Mouse (Mus musculus) gastrocnemius, adult 18-20 months (tissue): Measurements from ENCODE around the gene Fubp1. TPM values are rescaled to one million over a fixed set of nuclear protein-coding genes. Genes with fewer than 3 reads are reported as not detected.
A peak's percentile ranks its signal among the peaks of the same experiment; 100 is the strongest.

Experiments
- DNase-seq: peaks from one replicate; pipeline ENCODE4 v3.0.0; 2021; ENCODE audit warnings: low spot score
- total RNA-seq, 2 experiments: library from RNA; stranded (reverse); gene quantifications; 2 replicates each; pipeline ENCODE4 v1.2.3; 2021

The Fubp1 gene
- total RNA-seq, 2 experiments from 2014 or later, result 21.6 to 31.6 TPM

DNA sequence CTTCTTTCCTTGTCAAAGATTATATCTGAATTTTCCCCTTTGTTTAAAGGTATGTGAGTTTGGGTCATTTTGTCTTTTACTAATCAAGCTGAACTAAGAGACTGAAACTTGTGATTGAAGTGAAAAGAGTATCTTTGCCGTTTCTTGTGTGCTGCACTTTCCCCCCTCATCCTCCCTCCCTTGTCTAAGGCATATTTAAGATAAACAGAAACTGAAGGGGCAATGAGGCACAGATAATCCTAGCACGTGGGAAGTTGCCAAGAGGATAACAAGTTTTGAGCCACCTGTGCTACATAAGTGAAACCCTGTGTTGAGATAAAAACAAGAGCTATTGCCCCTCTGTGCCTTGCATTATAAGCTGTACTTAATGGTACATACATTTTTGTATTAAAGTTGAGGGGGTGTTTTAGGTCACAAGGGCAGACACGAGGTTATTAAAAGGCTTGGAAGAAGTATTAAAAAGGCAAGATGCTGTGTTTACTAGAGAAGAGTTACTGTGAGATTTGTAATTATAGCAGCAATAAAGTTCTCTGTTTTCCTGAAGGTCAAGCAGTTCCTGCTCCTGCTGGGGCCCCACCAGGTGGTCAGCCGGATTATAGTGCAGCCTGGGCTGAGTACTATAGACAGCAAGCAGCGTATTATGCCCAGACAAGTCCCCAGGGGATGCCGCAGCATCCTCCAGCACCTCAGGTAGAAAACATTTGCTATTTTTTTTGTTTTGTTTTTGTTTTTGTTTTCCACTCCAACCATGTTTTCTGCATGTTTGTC lies 21.3 kb downstream of the Fubp1 start:
- no peak for DNase-seq

DNA sequence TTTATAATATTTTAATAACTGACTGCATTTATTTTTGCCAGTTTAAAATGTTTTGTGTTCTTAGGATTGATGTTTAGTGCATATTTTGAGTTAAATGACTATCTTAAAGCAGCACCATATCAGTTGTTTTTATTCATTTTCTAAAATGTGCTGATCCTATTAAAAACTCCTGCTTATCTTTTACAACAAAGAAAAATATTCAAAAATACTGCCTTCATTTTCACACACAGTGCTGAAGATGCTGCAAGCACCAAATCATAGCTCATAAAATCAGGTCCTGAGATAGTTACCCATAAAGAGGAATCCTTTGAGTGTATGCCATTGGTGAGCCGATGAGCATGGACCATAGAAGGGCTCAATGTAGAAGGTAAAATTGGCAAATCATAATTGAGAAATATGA lies 25.0 kb downstream of the Fubp1 start:
- no peak for DNase-seq

GRCm38 (mm10) chr3:152235805-152236204 lies 25.6 kb downstream of the Fubp1 start:
- no peak for DNase-seq

GRCm38 (mm10) chr3:152238836-152239235 lies 28.6 kb downstream of the Fubp1 start:
- DNase-seq, result no peak

- DNase-seq, result no peak
Measured at GRCm38 (mm10) chr3:152239592-152239991, 29.4 kb downstream of the Fubp1 start.

DNA sequence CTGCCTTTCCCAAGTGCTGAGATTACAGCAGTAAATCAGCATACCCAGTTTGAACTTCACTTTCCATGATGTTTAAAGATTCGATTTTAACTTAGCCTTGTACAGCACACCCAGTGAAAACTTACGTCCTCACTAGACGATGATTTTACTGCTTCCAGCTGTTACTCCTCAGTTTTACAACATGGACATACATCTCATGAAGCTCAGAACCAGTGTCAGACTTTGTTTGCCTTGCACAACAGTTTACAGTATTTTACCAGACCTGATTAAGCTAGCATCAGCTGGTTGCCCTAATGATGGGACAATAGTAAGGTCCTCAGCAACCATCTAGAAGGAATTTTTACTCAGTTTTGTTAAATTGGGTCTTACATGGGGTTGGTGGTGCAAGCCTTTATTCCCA lies 30.9 kb downstream of the Fubp1 start:
- DNase-seq, result no peak

GRCm38 (mm10) chr3:152243304-152243703 lies 33.1 kb downstream of the Fubp1 start:
- no peak for DNase-seq

DNA sequence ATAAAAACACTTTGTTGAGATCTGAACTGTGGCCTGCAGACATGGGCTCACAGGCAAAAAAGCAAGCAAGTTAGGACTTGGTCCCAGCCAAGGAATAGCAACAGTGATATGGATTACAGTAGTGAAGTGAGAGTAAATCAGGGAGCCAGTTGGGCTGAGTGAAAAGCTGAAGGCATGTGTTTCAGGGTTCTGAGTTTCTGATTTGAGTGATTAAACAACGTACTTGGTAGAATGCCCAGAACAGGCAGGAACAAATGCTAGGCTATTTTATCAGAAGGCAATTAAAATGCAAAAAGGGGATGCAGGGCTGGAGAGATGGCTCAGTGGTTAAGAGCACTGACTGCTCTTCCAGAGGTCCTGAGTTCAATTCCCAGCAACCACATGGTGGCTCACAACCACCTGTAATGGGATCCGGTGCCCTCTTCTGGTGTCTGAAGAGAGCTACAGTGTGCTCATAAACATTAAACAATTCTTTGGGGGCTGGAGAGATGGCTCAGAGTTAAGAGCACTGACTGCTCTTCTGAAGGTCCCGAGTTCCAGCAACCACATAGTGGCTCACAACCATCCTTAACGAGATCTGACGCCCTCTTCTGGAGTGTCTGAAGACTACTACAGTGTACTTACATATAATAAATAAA lies 35.2 kb downstream of the Fubp1 start:
- DNase-seq, result no peak

- DNase-seq, result no peak
Measured at GRCm38 (mm10) chr3:152247708-152248107, 37.5 kb downstream of the Fubp1 start.

- no peak for DNase-seq
Measured at GRCm38 (mm10) chr3:152250487-152250886, 40.3 kb downstream of the Fubp1 start.

DNA sequence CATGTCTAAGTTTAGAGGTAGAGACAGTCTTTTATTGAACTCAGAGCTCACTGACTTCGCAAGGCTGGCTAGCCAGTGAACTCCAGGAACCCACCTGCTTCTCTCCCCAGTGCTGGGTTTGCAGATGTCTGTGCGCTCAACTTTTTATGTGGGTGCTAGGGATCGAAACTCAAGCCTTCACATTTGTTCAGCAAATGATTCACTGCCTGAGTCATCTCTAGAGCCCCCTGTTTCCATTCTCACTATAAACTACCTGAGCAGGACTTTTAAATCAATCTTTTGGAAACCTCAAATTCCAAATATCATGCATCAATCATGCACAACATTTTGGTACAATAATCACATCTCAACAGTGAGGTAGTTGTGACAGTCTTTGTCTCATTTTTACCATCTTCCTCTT lies 47.3 kb downstream of the Fubp1 start:
- no peak for DNase-seq

GRCm38 (mm10) chr3:152259409-152259808 lies 49.2 kb downstream of the Fubp1 start:
- DNase-seq, result peak; percentile 87

GRCm38 (mm10) chr3:152260362-152260761 lies 50.1 kb downstream of the Fubp1 start:
- no peak for DNase-seq

DNA sequence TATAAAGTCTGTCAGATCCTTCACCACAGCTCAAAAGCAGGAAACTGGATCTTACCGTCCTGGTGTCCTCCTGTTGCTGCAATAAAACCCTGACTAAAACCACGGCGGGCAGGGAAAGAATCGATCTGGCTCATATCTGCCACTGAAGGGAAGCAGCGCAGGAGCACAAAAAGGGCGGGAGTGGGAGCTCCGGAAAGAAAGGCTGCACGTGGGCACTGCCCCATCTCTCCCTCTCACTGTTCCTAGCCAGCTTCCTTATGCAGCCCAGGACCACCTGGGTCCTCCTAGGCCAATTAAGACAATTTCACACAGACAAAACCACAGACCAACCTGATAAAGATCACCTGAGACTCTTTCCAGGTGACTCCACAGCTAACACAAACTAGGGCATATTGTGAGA lies 51.2 kb downstream of the Fubp1 start:
- no peak for DNase-seq

DNA sequence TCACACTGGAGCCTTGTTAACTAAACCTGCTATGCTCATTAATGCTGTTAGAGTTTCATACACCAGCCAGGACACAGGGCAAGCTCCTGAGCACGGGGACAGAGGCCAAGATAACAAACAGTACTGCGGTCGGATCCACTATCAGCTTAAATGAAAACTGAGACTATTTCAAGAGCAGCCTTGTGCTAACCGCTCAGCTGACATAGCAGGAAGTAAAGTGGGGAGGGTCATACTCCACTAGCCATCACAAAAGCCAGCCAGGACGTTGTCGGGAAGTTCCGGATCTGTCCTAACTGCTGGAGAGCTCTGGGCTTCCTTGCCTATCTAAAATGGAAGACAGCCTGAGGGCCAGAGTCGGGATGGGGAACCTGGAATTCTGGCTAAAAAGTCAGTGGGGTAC lies 51.7 kb downstream of the Fubp1 start:
- DNase-seq, result peak; percentile 43

GRCm38 (mm10) chr3:152264374-152264773 lies 54.2 kb downstream of the Fubp1 start:
- DNase-seq, result no peak

GRCm38 (mm10) chr3:152264830-152265229 lies 54.6 kb downstream of the Fubp1 start:
- DNase-seq, result peak; percentile 42

- DNase-seq, result peak; percentile 87
Measured at GRCm38 (mm10) chr3:152265351-152266035, 55.3 kb downstream of the Fubp1 start.

GRCm38 (mm10) chr3:152266036-152266421 lies 55.8 kb downstream of the Fubp1 start, which contains the start of gene Nexn:
TSS of gene Nexn (minus strand) at chr3:152266350.
- DNase-seq, result no peak

- no peak for DNase-seq
Measured at GRCm38 (mm10) chr3:152268099-152268498, 57.9 kb downstream of the Fubp1 start.

GRCm38 (mm10) chr3:152271071-152271710 lies 61.0 kb downstream of the Fubp1 start:
- no peak for DNase-seq

GRCm38 (mm10) chr3:152271876-152272275 lies 61.7 kb downstream of the Fubp1 start:
- no peak for DNase-seq
